Mouse (Mus musculus) mouse trophoblast stem cell (cell line): ENCODE results near the gene Dhdds.

Experiments
- in situ Hi-C, 2 experiments: fragments of 300-500 bp; cut with MseI, MboI; formaldehyde crosslinking; loops; 2 replicates in 1 of 2; 3 replicates in 1 of 2; pipeline ENCODE4 v1.15.1; 2025

The Dhdds gene

GRCm38 (mm10) chr4:133958884-133959283, 41.8 kb downstream of the Dhdds start:
- in situ Hi-C loops, result no loop called here

- in situ Hi-C loops, result no loop called here
Measured at GRCm38 (mm10) chr4:133956358-133956757, 44.4 kb downstream of the Dhdds start.

GRCm38 (mm10) chr4:133946736-133947135, 54.0 kb downstream of the Dhdds start:
- in situ Hi-C loops, result no loop called here

GRCm38 (mm10) chr4:133943791-133944190, 56.9 kb downstream of the Dhdds start:
- in situ Hi-C loops, result no loop called here

GRCm38 (mm10) chr4:133942679-133943078, 58.0 kb downstream of the Dhdds start:
- in situ Hi-C loops, result no loop called here

- in situ Hi-C loops, result no loop called here
Measured at GRCm38 (mm10) chr4:133941576-133941975, 59.1 kb downstream of the Dhdds start.

- in situ Hi-C loops, result no loop called here
Measured at GRCm38 (mm10) chr4:133940386-133941260, 60.1 kb downstream of the Dhdds start.

- in situ Hi-C loops, result no loop called here
Measured at GRCm38 (mm10) chr4:133938077-133938476, 62.6 kb downstream of the Dhdds start.

- in situ Hi-C loops, result no loop called here
Measured at GRCm38 (mm10) chr4:133931785-133932184, 68.9 kb downstream of the Dhdds start.

GRCm38 (mm10) chr4:133931349-133931748, 69.4 kb downstream of the Dhdds start:
- in situ Hi-C loops, result no loop called here

- in situ Hi-C loops, result no loop called here
Measured at GRCm38 (mm10) chr4:133929278-133929670, 71.4 kb downstream of the Dhdds start.

GRCm38 (mm10) chr4:133928576-133929277, 72.0 kb downstream of the Dhdds start:
- in situ Hi-C loops, result no loop called here

GRCm38 (mm10) chr4:133925204-133925603, 75.5 kb downstream of the Dhdds start:
- in situ Hi-C loops, result no loop called here

GRCm38 (mm10) chr4:133923743-133924142, 77.0 kb downstream of the Dhdds start:
- in situ Hi-C loops, result no loop called here
